Mouse (Mus musculus) heart, embryonic 12.5 days (tissue): Measurements from ENCODE around the gene Cstad. TPM values are rescaled to one million over a fixed set of nuclear protein-coding genes. Genes with fewer than 3 reads are reported as not detected.

Source experiments
- ATAC-seq: fragments of 200-750 bp; cut with Nextera tagmentation; 2 replicates; pipeline ENCODE4 v1.8.0; 2017; ENCODE audit warnings: moderate TSS enrichment, moderate library complexity; ENCODE audit not compliant: insufficient number of reproducible peaks, low FRiP score
- H3K27ac ChIP-seq: fragments of 300-500 bp; sonication (generic); 2 replicates; pipeline ENCODE4 v1.5.1; 2016; ENCODE audit warnings: mild to moderate bottlenecking, moderate library complexity; ENCODE audit not compliant: poor library complexity, severe bottlenecking
- H3K27me3 ChIP-seq: fragments of 300-500 bp; sonication (generic); replicated peaks from 2 replicates; pipeline ENCODE4 v1.6.1; 2016; ENCODE audit warnings: mild to moderate bottlenecking, moderate library complexity
- H3K36me3 ChIP-seq: fragments of 300-500 bp; sonication (generic); 2 replicates; pipeline ENCODE4 v1.6.1; 2016; ENCODE audit warnings: mild to moderate bottlenecking, moderate library complexity
- H3K4me1 ChIP-seq: fragments of 300-500 bp; sonication (generic); replicated peaks from 2 replicates; pipeline ENCODE4 v1.6.1; 2016; ENCODE audit warnings: mild to moderate bottlenecking
- H3K4me2 ChIP-seq: fragments of 300-500 bp; sonication (generic); 2 replicates; pipeline ENCODE4 v1.6.1; 2016; ENCODE audit warnings: mild to moderate bottlenecking, moderate library complexity
- H3K4me3 ChIP-seq: fragments of 300-500 bp; sonication (generic); 2 replicates; pipeline ENCODE4 v1.5.1; 2016; ENCODE audit warnings: mild to moderate bottlenecking
- H3K9ac ChIP-seq: fragments of 300-500 bp; sonication (generic); 2 replicates; pipeline ENCODE4 v1.6.1; 2016; ENCODE audit warnings: mild to moderate bottlenecking, moderate library complexity
- H3K9me3 ChIP-seq: fragments of 300-500 bp; sonication (generic); replicated peaks from 2 replicates; pipeline ENCODE4 v1.6.1; 2016; ENCODE audit warnings: mild to moderate bottlenecking, moderate library complexity
- WGBS: fragments of 180-500 bp; shearing (Covaris S2); methylation state at CpG from one replicate; pipeline ENCODE4 v1.1.7; 2016; 5-methylcytosine and 5-hydroxymethylcytosine counted together
- polyA plus RNA-seq: library from polyadenylated mRNA; unstranded; fragments of >200 nt; fragmentation: Nextera tagmentation; extraction: Ambion mirVana; gene quantifications from 2 replicates; pipeline ENCODE4 v1.2.1, GENCODE M21; 2016

The Cstad gene
- polyA plus RNA-seq, 1 experiment from 2014 or later: 2.0 TPM

DNA sequence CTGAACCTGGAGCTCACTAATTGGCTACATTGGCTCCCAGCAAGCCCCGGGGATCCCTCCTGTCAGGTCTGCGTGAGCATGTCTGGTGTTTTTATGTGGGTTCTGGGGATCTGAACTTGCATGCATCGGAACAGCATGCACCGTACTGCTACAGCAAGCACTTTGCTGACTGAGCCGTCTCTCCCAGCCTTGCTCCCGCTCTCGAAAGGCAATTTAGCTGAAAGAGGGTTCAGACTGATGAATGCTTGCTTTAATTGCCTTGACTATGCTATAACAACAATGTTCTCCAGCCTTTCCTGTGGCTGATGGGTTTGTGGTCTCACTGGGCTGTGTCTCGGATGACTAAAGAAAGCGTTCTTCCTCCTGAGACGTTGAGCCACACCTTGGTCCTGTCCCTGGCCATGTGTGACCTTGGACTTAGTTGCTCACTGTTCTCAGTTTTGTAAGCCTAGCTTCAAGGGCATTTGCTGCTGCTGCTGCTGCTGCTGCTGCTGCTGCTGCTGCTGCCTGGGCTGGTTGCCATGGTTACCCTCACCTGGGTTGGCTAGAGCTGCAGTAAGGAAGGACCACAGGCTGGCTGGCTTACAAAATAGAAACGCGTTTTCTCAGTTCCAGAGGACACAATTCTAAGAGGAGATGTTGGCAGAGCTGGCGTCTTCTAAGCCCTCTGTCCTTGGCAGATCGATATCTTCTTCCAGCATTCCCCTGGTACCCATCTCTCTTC, 34.4 kb downstream of the Cstad start:
- Histone ChIP-seq H3K27ac (no peak overlapping the region), H3K4me3 (no peak overlapping the region), H3K4me2 (no peak overlapping the region), H3K36me3 (no peaks in the 10 kb centered on the region), H3K9me3 (no peaks in the 10 kb centered on the region), H3K27me3 (no peaks in the 10 kb centered on the region), H3K9ac (no peak overlapping the region), H3K4me1 (peaks cover 3% of the 10 kb centered on the region; the same call in 1 of the 2 replicates)
- WGBS: 71% methylated on average over 14 of the region's 14 CpGs
- ATAC-seq: no peak

DNA sequence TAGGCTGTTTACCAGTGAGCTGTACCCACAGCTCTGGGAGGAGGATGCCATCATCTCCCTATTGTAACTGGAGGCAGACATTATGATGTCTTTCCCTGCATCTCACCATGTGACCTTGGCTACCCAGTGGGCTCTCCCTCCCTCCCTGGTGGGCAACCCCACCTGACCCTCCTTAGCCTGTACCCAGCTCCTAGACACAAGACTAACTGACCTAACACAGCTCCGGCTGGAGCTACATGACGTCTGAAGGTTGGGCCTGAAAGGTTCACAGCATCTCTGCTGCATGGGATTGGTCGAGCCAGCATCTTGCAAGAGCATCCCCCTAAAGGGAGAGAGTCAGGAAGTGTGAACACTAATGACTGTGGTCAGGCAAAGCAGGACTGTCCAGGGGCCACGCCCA, 35.0 kb downstream of the Cstad start:
- Histone ChIP-seq H3K27ac (no peak overlapping the region), H3K27me3 (no peaks in the 10 kb centered on the region), H3K4me2 (no peak overlapping the region)

DNA sequence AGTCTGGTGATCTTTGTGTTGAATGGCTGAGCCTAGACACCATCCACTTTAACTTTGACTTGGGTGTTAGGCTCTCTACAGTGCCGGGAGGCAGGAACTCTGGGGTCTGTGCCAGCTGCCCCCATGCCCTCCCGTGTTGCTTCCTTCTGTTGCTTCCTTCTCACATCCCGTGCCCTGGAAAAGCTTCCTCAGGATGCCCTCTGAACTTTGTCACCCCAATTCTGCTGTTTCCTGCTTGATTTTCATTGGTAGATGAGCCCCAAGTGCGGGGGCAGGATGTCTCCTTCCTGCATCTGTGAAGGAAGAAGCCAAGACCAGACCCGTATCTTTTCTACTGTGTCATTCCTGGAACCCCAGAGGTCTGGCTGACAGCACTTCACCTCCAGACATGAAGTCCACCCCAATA, 41.4 kb downstream of the Cstad start:
- peaks cover 37% of the 10 kb centered on the region for H3K4me1 ChIP-seq
- no peaks in the 10 kb centered on the region for H3K36me3 ChIP-seq
- no peak overlapping the region for H3K9ac ChIP-seq
- H3K27ac ChIP-seq: peak overlapping the region; percentile 34; the same call in 1 of the 2 replicates
- ATAC-seq: no peak
- WGBS: 61% methylated on average over 5 of the region's 5 CpGs
- H3K4me2 ChIP-seq: no peak overlapping the region
- no peak overlapping the region for H3K4me3 ChIP-seq
- no peaks in the 10 kb centered on the region for H3K9me3 ChIP-seq
- no peaks in the 10 kb centered on the region for H3K27me3 ChIP-seq

More for the DNA sequence above, 35.0 kb downstream of the Cstad start:
- peaks cover 6% of the 10 kb centered on the region; the same call in 1 of the 2 replicates for H3K4me1 ChIP-seq
- no peak for ATAC-seq
- H3K9ac ChIP-seq: no peak overlapping the region
- no peak overlapping the region for H3K4me3 ChIP-seq
- H3K36me3 ChIP-seq: no peaks in the 10 kb centered on the region
- H3K9me3 ChIP-seq: no peaks in the 10 kb centered on the region
- WGBS: 76% methylated on average over 4 of the region's 4 CpGs

DNA sequence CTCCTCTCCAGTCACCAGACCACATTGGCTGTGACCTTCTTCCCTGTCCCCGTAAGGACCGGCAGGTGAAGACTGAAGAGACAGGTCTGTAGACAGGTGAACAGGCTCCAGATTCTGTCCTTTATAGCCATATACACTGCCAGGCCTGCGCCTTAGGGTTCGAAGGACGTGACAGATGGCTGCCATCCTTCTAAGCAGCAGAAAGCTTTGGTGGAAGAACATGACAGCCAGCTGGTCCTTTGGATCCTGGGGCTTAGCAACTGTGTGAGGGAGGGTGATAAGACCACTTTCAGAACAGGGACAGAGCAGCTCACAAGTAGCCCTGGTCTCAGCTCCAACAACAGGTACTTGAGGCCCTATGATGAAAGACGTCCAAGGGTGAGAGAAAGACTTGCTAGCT, 43.2 kb downstream of the Cstad start:
- no peak for ATAC-seq
- no peak overlapping the region for H3K27ac ChIP-seq
- peaks cover 53% of the 10 kb centered on the region for H3K4me1 ChIP-seq

DNA sequence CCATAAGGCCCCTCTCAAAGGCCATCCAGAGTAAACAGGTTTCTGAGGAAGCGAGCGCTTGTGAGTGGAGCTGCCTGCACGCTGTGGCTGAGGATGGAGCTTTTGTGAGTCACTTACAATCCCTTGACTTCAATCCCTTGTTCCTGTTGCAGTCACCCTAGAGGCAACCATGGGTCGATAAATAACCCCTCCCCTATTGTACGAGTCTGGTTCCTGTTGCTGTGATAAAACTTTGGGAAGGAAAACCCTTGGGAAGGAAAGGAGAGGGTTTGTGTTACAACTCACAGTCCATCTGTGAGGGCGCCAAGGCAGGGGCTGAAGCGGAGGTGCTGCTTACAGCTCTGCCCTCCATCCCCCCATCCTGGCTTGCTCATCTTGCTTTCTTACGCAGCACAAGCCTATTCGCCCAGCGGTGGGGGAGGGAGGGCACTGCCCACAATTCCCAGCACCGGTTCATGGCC, 45.2 kb downstream of the Cstad start:
- H3K27me3 ChIP-seq: no peaks in the 10 kb centered on the region
- H3K9ac ChIP-seq: 0 out of 2 replicates have a peak overlapping the region, but pooled peaks have one; percentile 29
- H3K4me3 ChIP-seq: no peak overlapping the region
- WGBS: 15% methylated on average over 11 of the region's 11 CpGs
- peak overlapping the region; percentile 78 for H3K27ac ChIP-seq
- H3K36me3 ChIP-seq: no peaks in the 10 kb centered on the region
- peaks cover 51% of the 10 kb centered on the region for H3K4me1 ChIP-seq
- H3K9me3 ChIP-seq: no peaks in the 10 kb centered on the region
- H3K4me2 ChIP-seq: peak overlapping the region; percentile 38
- ATAC-seq: peak; percentile 59; the same call in 1 of the 2 replicates

More for the DNA sequence above, 43.2 kb downstream of the Cstad start:
- no peak overlapping the region; the same call in 1 of the 2 replicates for H3K9ac ChIP-seq
- no peaks in the 10 kb centered on the region for H3K27me3 ChIP-seq
- WGBS: 69% methylated on average over 6 of the region's 6 CpGs
- no peak overlapping the region for H3K4me3 ChIP-seq
- no peaks in the 10 kb centered on the region for H3K36me3 ChIP-seq
- H3K4me2 ChIP-seq: no peak overlapping the region
- H3K9me3 ChIP-seq: no peaks in the 10 kb centered on the region

DNA sequence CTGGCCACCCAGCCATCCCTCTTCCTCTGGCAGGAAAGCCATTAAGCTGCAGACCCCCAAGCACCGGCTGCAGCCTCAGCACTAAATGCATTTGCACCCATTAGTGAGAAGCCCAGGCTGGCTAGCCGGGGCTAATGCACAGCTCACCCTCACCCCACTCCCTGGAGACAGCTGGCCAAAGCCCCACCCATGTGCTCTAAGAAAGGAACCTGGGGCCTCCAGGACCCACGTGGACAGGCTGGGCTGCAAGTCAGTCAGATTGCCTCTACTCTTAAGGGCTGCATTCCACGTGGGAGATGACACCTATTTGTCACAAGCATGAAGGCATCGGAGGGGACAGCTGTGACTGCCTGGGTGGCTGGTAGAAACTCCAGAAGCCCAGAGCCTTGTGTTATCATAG, 48.0 kb downstream of the Cstad start:
- H3K27me3 ChIP-seq: no peaks in the 10 kb centered on the region
- ATAC-seq: no peak
- H3K4me2 ChIP-seq: no peak overlapping the region
- WGBS: 16% methylated on average over 5 of the region's 5 CpGs
- H3K36me3 ChIP-seq: no peaks in the 10 kb centered on the region
- no peak overlapping the region; the same call in 1 of the 2 replicates for H3K9ac ChIP-seq
- no peaks in the 10 kb centered on the region for H3K9me3 ChIP-seq
- no peak overlapping the region for H3K4me3 ChIP-seq
- H3K27ac ChIP-seq: no peak overlapping the region
- peaks cover 61% of the 10 kb centered on the region for H3K4me1 ChIP-seq

DNA sequence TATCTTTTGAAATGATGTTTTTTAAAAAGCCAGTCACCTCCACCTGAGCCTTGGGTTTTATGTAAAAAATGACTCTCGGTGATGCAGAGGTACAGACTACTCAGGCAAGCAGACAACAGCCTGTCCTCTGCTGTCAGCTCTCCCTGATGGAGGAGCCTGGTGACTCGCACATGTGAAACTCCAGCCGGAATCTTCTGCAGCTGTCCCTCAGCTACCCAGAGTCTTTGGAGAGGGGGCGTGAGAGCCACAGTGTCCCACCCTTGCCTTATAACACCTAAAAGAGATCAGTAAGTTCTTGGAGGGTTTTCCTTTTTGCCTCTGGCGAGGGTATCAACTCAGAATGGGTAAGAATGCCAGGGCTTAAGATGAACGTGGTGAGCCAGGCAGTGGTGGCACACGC, 48.6 kb downstream of the Cstad start:
- Histone ChIP-seq H3K9me3 (no peaks in the 10 kb centered on the region), H3K9ac (no peak overlapping the region), H3K4me1 (peaks cover 68% of the 10 kb centered on the region), H3K4me3 (no peak overlapping the region), H3K27ac (no peak overlapping the region), H3K4me2 (no peak overlapping the region), H3K36me3 (no peaks in the 10 kb centered on the region), H3K27me3 (no peaks in the 10 kb centered on the region)
- 73% methylated on average over 7 of the region's 7 CpGs for WGBS
- no peak for ATAC-seq

DNA sequence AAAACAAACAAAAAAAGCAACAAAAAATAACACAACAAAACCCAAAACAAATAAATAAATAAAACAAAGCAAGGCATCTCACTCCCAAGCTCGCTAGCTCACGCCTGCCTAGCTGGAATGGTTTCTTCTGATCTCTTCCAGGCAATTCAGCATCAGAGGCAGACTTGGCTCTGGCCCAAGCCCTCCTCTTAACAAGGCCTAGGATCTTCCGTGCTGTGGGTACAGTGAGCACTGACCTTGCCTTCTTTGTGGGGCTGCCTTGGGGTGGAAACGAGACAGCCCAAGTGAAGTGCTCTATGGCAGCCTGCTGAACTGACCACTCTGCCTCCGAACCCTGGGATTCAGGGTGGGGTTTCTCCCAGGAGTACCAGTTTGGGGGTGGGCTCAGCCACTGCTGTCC, 52.0 kb downstream of the Cstad start:
- WGBS: 17% methylated on average over 5 of the region's 5 CpGs
- Histone ChIP-seq H3K4me3 (no peak overlapping the region), H3K9me3 (no peaks in the 10 kb centered on the region), H3K27ac (peak overlapping the region; percentile 78), H3K27me3 (no peaks in the 10 kb centered on the region), H3K9ac (peak overlapping the region; percentile 17; the same call in 1 of the 2 replicates), H3K4me2 (peak overlapping the region; percentile 33), H3K4me1 (peaks cover 53% of the 10 kb centered on the region), H3K36me3 (no peaks in the 10 kb centered on the region)
- peak; percentile 30; the same call in 1 of the 2 replicates for ATAC-seq

DNA sequence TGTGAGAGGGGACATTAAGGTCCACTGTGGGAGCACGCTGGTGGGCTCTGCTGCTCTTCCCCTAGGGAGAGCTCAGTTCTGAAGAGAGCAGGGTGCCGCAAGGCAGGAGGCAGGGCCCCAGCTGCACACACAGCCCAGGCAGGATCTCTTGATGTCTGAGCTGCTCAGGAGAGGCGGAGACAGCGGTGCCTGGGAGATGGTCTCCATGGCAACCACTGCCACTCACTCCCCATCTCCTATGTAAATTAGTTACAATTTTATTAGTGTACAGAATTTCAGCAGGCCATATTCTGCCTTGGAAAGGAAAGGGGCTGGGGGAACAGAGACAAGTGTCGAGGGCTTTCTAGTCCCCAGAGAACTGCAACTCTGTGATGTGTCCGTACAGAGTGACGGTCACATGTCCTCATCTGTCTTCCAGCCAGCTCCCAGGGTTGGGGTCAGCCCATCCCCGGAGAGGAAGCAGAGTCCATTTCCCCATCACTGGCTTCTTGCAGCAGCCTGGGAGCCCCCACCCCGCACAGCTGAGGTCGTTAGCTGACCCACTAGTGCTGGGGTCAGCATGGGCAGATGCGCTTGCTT, 52.6 kb downstream of the Cstad start:
- 16% methylated on average over 11 of the region's 11 CpGs for WGBS
- Histone ChIP-seq H3K4me3 (no peak overlapping the region), H3K36me3 (no peaks in the 10 kb centered on the region), H3K27me3 (no peaks in the 10 kb centered on the region), H3K4me2 (peak overlapping the region; percentile 33), H3K27ac (peak overlapping the region; percentile 78), H3K9me3 (no peaks in the 10 kb centered on the region), H3K9ac (peak overlapping the region; percentile 17; the same call in 1 of the 2 replicates), H3K4me1 (peaks cover 54% of the 10 kb centered on the region)
- ATAC-seq: peak; percentile 70

DNA sequence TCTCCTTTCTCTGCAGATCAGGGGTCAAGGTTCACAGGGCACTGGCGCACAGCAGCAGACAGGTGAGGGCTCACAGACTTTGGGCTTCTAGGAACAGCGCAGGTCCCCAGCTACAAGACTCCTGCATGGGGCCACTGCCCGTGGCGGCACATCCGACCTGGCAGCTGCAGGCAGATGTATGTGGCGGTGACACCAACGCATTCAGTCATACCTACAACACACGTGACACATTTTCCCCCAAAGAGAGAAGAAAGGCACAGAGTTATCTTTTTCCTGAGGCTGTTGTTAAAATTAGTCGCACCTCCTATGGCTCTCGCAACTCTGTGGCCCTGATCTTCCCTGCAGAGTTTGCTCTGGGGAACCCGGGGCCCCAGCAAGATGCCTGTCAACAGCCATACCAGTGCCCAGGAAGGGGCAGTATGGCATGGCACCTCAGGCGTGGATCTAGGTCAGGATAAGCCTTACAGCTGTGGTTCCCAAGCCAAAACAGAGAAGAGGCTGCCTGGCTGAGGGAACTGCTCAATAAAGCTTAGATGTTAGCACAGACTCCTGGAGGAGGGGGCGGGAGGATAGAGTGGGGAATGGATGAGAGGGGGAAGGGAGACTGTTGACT, 53.1 kb downstream of the Cstad start:
- H3K36me3 ChIP-seq: no peaks in the 10 kb centered on the region
- WGBS: 22% methylated on average over 13 of the region's 13 CpGs
- peaks cover 54% of the 10 kb centered on the region for H3K4me1 ChIP-seq
- H3K4me2 ChIP-seq: peak overlapping the region; percentile 4; the same call in 1 of the 2 replicates
- H3K27me3 ChIP-seq: no peaks in the 10 kb centered on the region
- no peak overlapping the region; the same call in 1 of the 2 replicates for H3K9ac ChIP-seq
- no peak for ATAC-seq
- no peak overlapping the region for H3K4me3 ChIP-seq
- H3K27ac ChIP-seq: 0 out of 2 replicates have a peak overlapping the region, but pooled peaks have one; percentile 15
- H3K9me3 ChIP-seq: no peaks in the 10 kb centered on the region

DNA sequence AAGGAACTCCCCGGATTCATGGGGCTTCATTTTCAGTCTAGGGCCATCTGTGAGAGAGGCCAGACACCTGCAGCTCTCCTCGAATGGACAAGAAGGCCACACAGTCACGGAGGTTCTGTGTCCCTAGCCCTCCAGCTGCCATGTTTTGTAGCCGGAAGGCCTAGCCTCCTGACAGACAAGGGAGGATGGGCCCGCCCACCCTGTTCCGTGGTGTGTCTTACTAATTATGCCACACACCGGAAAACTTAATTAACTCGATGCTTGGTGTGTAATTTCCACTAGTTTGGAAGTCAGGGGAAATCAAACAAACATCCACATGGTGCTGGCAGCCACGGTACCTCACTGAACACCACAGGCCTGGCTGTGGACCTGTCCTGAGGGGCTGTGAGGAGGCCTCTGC, 55.4 kb downstream of the Cstad start:
- Histone ChIP-seq H3K27me3 (no peaks in the 10 kb centered on the region), H3K36me3 (no peaks in the 10 kb centered on the region), H3K27ac (no peak overlapping the region), H3K4me2 (no peak overlapping the region), H3K4me1 (peaks cover 58% of the 10 kb centered on the region), H3K9ac (0 out of 2 replicates have a peak overlapping the region, but pooled peaks have one; percentile 1), H3K9me3 (no peaks in the 10 kb centered on the region), H3K4me3 (no peak overlapping the region)
- no peak for ATAC-seq
- WGBS: 75% methylated on average over 9 of the region's 9 CpGs
